Mouse (Mus musculus) kidney, adult 2 months (tissue): Measurements from ENCODE around the gene Nr5a1.

Source experiments
- CTCF ChIP-seq: fragments of 200-500 bp; conservative IDR thresholded peaks from 2 replicates; pipeline ENCODE4 v1.5.1; 2011; ENCODE audit warnings: low read depth, mild to moderate bottlenecking, control low read depth, low read length, moderate library complexity, mixed read lengths; ENCODE audit not compliant: insufficient read depth, insufficient read length
- POLR2A ChIP-seq: fragments of 200-500 bp; IDR thresholded peaks from one replicate; pipeline ENCODE4 v1.6.1; 2011; ENCODE audit warnings: low read depth, low read length, control low read depth

GRCm38 (mm10) chr2:38691542-38691941 lies 22.8 kb downstream of the Nr5a1 start:
- TF ChIP-seq POLR2A (no peak), CTCF (peak; percentile 75)
